10 mouse cellular contexts compared by ENCODE assay signal in the genomic region with DNA sequence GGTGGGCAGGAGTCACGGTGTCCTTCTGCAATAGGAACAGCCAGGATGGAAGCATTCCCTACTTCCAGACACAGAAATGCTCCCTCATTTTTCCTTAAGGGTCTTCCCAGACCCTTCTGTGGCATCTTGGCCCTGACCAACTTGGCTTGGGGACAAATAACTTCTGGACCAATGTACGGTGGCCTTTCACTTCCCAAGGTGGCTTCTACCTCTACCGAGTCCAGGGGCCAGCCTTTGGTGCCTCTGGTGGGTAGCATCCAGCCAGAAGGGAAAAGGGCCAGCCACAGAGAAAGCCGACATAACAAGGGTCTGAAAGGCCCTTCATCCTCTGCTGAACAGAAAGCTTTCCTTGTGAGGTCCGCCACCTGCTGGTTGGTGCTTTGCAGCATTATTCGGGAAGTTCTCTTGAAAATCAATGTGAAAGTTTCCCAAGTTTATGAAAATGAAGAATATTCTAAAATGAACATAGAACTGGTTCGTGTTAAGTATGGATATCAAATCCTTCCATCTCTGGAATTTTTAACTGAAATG. TPM values are rescaled to one million over a fixed set of nuclear protein-coding genes. Genes with fewer than 3 reads are reported as not detected.
A peak's percentile ranks its signal among the peaks of the same experiment; 100 is the strongest.
DNase-seq lines count a peak whose midpoint lies in the region; ATAC-seq and TF ChIP-seq lines count a peak whose summit lies in the region.
"Had no signal": no experiment of that assay in that cellular context is flagged by ENCODE, and none has a peak within 500 bp of the region (broad histone marks: within the 10 kb centered on the region; RNA-seq: fewer than 3 reads in every experiment).

No protein-coding gene starts in this region.

- H3K9me3 ChIP-seq in forebrain, embryonic 11.5 days (ENCODE audit: control insufficient read depth, low read length): no peaks in the 10 kb centered on the region
- H3K9me3 ChIP-seq in forebrain, embryonic 12.5 days: no peaks in the 10 kb centered on the region
- H3K9me3 ChIP-seq in embryonic facial prominence, embryonic 11.5 days (replicated peaks; ENCODE audit: control insufficient read depth, low read length): no peaks in the 10 kb centered on the region
- H3K9me3 ChIP-seq: liver, embryonic 15.5 days had no signal

- no peak for TF ChIP-seq CTCF in thymus, adult 2 months (IDR thresholded peaks at IDR 0.05; ENCODE audit: borderline replicate concordance, control insufficient read depth, extremely low read depth, insufficient read depth, low read length, poor library complexity)

- no peaks in the 10 kb centered on the region for H3K27me3 ChIP-seq in forebrain, embryonic 11.5 days (ENCODE audit: control insufficient read depth, insufficient read depth, low read length)
- peaks cover 9% of the 10 kb centered on the region for H3K27me3 ChIP-seq in forebrain, embryonic 12.5 days
- H3K27me3 ChIP-seq in embryonic facial prominence, embryonic 11.5 days (ENCODE audit: control insufficient read depth, insufficient read depth, low read length): no peaks in the 10 kb centered on the region
- H3K27me3 ChIP-seq in thymus, adult 2 months (ENCODE audit: control insufficient read depth, insufficient read depth, low read length): no peaks in the 10 kb centered on the region
- H3K27me3 ChIP-seq: Patski had no signal

- DNase-seq in forebrain, embryonic 11.5 days (ENCODE audit: low spot score): peak; percentile 76
- DNase-seq in adrenal gland, adult 2 months: peak; percentile 67
- peak; percentile 86 for DNase-seq in embryonic facial prominence, embryonic 11.5 days (ENCODE audit: low spot score)
- DNase-seq in heart, postnatal 36 days: peak; percentile 73 to 81
- DNase-seq in left cerebral cortex, adult 11 months (ENCODE audit: low spot score): peak; percentile 50
- peak; percentile 80 for DNase-seq in naive thymus-derived CD4-positive, alpha-beta T cell, adult 2 months (ENCODE audit: low read depth)
- peak; percentile 82 for DNase-seq in thymus, adult 2 months

- peaks cover 5% of the 10 kb centered on the region; the same call in 1 of the 2 replicates for H3K4me1 ChIP-seq in forebrain, embryonic 11.5 days (replicated peaks; ENCODE audit: control insufficient read depth, insufficient read depth, low read length)
- H3K4me1 ChIP-seq in forebrain, embryonic 12.5 days: peaks cover 17% of the 10 kb centered on the region
- peaks cover 4% of the 10 kb centered on the region; the same call in 1 of the 2 replicates for H3K4me1 ChIP-seq in embryonic facial prominence, embryonic 11.5 days (ENCODE audit: control insufficient read depth, insufficient read depth, low read length)
- H3K4me1 ChIP-seq in thymus, adult 2 months (replicated peaks; ENCODE audit: control insufficient read depth, insufficient read depth, low read length): peaks cover 12% of the 10 kb centered on the region

- H3K27ac ChIP-seq in forebrain, embryonic 11.5 days (ENCODE audit: low read depth, low read length): no peak overlapping the region
- H3K27ac ChIP-seq in forebrain, embryonic 12.5 days: no peak overlapping the region
- H3K27ac ChIP-seq in embryonic facial prominence, embryonic 11.5 days (replicated peaks; ENCODE audit: low read depth, low read length): no peak overlapping the region
- H3K27ac ChIP-seq in thymus, adult 2 months (ENCODE audit: control insufficient read depth, insufficient read depth, low read length): no peak overlapping the region
- H3K27ac ChIP-seq: liver, embryonic 15.5 days had no signal

- H3K36me3 ChIP-seq in forebrain, embryonic 11.5 days (ENCODE audit: control insufficient read depth, insufficient read depth, low read length): no peaks in the 10 kb centered on the region
- no peaks in the 10 kb centered on the region for H3K36me3 ChIP-seq in forebrain, embryonic 12.5 days (replicated peaks)
- no peaks in the 10 kb centered on the region for H3K36me3 ChIP-seq in embryonic facial prominence, embryonic 11.5 days (replicated peaks; ENCODE audit: control insufficient read depth, insufficient read depth, low read depth, low read length)
- no peaks in the 10 kb centered on the region for H3K36me3 ChIP-seq in thymus, adult 2 months (ENCODE audit: control insufficient read depth, insufficient read depth, low read length)
- H3K36me3 ChIP-seq: liver, embryonic 15.5 days had no signal

- H3K4me2 ChIP-seq in forebrain, embryonic 11.5 days (ENCODE audit: low read depth, low read length, severe bottlenecking): no peak overlapping the region
- no peak overlapping the region for H3K4me2 ChIP-seq in forebrain, embryonic 12.5 days
- no peak overlapping the region for H3K4me2 ChIP-seq in embryonic facial prominence, embryonic 11.5 days (ENCODE audit: low read depth, low read length)
- H3K4me2 ChIP-seq: liver, embryonic 15.5 days had no signal

- TF ChIP-seq POLR2A in thymus, adult 2 months (IDR thresholded peaks at IDR 0.05; ENCODE audit: control insufficient read depth, extremely low read depth, insufficient read depth, low read length, poor library complexity): no peak

- no peak overlapping the region for H3K4me3 ChIP-seq in forebrain, embryonic 11.5 days (ENCODE audit: low read depth, low read length)
- H3K4me3 ChIP-seq in forebrain, embryonic 12.5 days (replicated peaks): no peak overlapping the region
- no peak overlapping the region for H3K4me3 ChIP-seq in embryonic facial prominence, embryonic 11.5 days (ENCODE audit: low read depth, low read length)
- H3K4me3 ChIP-seq in thymus, adult 2 months (ENCODE audit: control insufficient read depth, insufficient read depth, low read length): no peak overlapping the region
- H3K4me3 ChIP-seq: liver, embryonic 15.5 days had no signal

- ATAC-seq in forebrain, embryonic 11.5 days (replicated peaks; ENCODE audit: low FRiP score): no peak
- no peak for ATAC-seq in forebrain, embryonic 12.5 days (ENCODE audit: low FRiP score)
- ATAC-seq in embryonic facial prominence, embryonic 11.5 days (replicated peaks; ENCODE audit: insufficient number of reproducible peaks, low FRiP score, low TSS enrichment, low read depth): no peak
- ATAC-seq: Patski had no signal

- WGBS in forebrain, embryonic 11.5 days: 29% methylated on average over 7 of the region's 7 CpGs
- 26% methylated on average over 7 of the region's 7 CpGs for WGBS in forebrain, embryonic 12.5 days
- 34% methylated on average over 7 of the region's 7 CpGs for WGBS in embryonic facial prominence, embryonic 11.5 days
- WGBS in thymus, adult 2 months: 34% methylated on average over 7 of the region's 7 CpGs

- intact Hi-C loops in heart, postnatal 36 days (cut with DNase I): loop anchor here (1.0 to 2.0 kb wide), 4 partner anchors 42 to 291 kb away; a partner anchor contains a TSS

- no peak overlapping the region for H3K9ac ChIP-seq in forebrain, embryonic 11.5 days (ENCODE audit: low read length)
- no peak overlapping the region for H3K9ac ChIP-seq in forebrain, embryonic 12.5 days
- H3K9ac ChIP-seq in embryonic facial prominence, embryonic 11.5 days (replicated peaks; ENCODE audit: low read length): peak overlapping the region; percentile 4; the same call in 1 of the 2 replicates
- H3K9ac ChIP-seq: liver, embryonic 15.5 days had no signal

RNA-seq across cellular contexts. Expression of a gene that starts 3.1 kb away (rescaled TPM):
- polyA plus RNA-seq in forebrain, embryonic 11.5 days (2014; fragmentation: Nextera tagmentation; extraction: Ambion mirVana): 6.9 and 7.4 TPM in 2 replicates
- polyA plus RNA-seq in forebrain, embryonic 12.5 days (2016; fragmentation: Nextera tagmentation; extraction: Ambion mirVana): 9.7 and 11.0 TPM in 2 replicates
- 1 to 10 TPM; 3.7 to 6.4 TPM for total RNA-seq in adrenal gland, adult 2 months (2021)
- 1.2 and 1.7 TPM in 2 replicates for polyA plus RNA-seq in adrenal gland, adult 2 months (2012; rRNA removed)
- 7.1 and 7.6 TPM in 2 replicates for polyA plus RNA-seq in embryonic facial prominence, embryonic 11.5 days (2014; fragmentation: Nextera tagmentation; extraction: Ambion mirVana)
- total RNA-seq in heart, postnatal 36 days (2021): 1 to 10 TPM; 3.7 to 5.1 TPM
- 10.7 and 11.8 TPM in 2 replicates for polyA plus RNA-seq in thymus, adult 2 months (2012; rRNA removed)

RNA-seq across cellular contexts. Expression of a gene that starts 42.4 kb away (rescaled TPM):
- polyA plus RNA-seq in forebrain, embryonic 11.5 days (2014; fragmentation: Nextera tagmentation; extraction: Ambion mirVana): 8.9 and 9.0 TPM in 2 replicates
- 8.3 and 9.0 TPM in 2 replicates for polyA plus RNA-seq in forebrain, embryonic 12.5 days (2016; fragmentation: Nextera tagmentation; extraction: Ambion mirVana)
- total RNA-seq in adrenal gland, adult 2 months (2021): 10 to 100 TPM; 43.5 to 46.9 TPM
- 30.7 and 55.7 TPM in 2 replicates for polyA plus RNA-seq in adrenal gland, adult 2 months (2012; rRNA removed)
- 12.1 and 12.9 TPM in 2 replicates for polyA plus RNA-seq in embryonic facial prominence, embryonic 11.5 days (2014; fragmentation: Nextera tagmentation; extraction: Ambion mirVana)
- 1 to 10 TPM; 8.4 to 8.6 TPM for total RNA-seq in heart, postnatal 36 days (2021)
- polyA plus RNA-seq in thymus, adult 2 months (2012; rRNA removed): 12.3 and 17.1 TPM in 2 replicates
